Mouse (Mus musculus) kidney, postnatal 14 days (tissue): ENCODE data around the gene Klb.

ENCODE experiments used
- DNase-seq: peaks from one replicate; pipeline ENCODE4 v3.0.0; 2022; ENCODE audit warnings: mixed read lengths

Klb gene

DNA sequence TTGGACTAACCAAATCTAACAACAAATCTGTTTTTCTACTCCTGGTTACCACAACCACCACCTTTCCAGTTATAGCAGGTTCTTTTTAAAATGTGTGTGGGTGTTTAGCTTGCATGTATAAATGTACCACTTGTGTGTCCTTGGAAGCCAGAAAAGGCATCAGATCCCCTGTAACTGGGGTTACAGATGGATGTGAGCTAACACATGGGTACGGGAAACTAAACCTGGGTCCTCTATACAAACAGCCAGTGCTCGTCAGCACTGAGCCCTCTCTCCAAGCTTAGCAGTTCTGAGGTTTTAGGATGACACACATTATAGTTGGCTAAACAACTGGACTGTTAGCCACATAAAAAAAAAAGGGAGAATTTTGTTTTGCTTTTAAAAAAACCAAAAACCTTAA lies 37.6 kb downstream of the Klb start:
- no peak for DNase-seq

DNA sequence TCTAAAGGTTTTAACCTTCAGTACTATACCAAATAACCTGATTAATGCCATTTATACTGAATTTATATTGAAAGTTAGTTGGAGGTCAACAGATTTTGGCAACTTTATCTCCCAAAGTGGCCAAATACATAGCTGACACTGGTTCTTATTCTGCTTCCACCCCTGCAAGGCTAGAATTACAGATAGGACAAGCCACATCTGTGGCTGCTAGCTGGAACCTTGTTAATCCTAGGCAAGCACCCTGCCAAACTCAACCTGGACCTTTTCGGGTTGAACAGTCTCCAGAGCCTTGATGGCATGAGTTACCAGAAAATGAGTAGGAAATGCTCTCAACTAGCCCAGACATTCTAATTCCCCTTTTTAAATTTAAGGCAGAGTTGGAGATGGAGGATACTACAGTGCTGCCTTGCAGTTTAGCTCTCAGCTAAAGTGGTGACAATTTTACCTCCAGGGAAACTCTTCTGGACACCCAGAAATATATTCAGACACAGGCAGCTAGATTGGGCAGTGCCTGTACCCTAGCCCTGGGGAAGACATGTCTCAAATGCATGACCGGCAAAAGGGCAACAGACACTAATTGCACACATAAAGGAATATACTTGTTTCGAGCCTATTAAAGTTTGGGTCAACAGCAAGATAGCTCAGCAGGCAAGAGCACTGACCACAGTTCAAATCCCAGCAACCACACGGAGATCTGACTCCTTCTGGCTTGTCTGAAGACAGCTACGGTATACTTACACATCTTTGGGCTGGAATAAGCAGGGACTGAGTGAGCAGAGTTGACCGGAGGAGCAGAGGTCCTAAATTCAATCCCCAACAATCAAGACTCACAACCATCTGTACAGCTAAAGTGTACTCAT lies 39.1 kb downstream of the Klb start:
- no peak for DNase-seq

DNA sequence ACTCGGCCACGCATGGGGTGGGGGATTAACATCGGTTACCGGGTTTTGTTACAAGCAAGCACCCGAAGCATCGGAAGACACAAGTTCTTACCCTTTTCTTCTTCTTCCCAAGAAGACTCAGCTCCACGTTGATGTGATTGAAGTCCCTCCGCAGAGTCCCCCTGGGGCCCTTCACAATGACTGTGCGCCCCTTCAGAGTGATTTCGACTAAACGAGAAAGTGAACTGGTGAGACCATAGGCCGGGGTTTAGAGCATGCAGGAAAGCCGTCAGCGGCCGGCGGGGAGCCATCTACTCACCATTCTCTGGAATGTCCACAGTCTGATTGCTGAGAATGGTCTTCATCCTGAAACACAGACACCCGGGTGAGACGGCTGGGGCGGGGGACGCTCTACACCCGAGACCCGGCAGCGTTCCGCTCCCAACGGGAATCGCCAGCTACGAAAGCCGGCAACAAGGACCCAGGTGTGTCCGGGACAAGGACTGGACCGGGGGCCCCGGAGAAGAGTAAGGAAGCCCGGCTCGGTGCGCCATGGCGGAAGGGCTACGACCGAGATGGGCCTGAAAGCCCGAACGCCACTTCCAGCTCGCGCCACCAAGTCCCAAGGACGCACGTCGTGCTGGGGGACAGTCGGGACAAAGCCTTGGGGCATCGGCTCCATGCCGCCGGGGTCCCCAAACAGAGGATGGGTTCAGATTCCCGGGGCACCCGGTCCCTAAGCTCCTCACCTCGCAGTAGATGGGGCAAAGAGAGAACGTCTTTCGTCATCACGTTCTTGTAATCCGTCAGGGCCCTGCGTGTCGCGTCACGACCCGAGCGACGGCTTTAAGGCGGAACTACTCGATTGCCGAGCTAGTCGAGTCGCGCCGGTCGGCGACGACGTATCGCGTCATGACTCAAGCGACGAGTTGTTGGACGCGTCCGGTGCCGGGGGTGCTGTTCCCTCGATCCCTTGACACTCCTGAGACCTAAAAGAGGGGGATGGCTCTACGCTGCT lies 42.8 kb downstream of the Klb start, which contains the start of the genes Rpl9 and Lias:
Gene Rpl9, minus strand, starts transcription at position 797 of the 997 bp plus-strand sequence.
Gene Lias, plus strand, starts transcription at position 850 of the 997 bp plus-strand sequence.
- peak; percentile 99 for DNase-seq

DNA sequence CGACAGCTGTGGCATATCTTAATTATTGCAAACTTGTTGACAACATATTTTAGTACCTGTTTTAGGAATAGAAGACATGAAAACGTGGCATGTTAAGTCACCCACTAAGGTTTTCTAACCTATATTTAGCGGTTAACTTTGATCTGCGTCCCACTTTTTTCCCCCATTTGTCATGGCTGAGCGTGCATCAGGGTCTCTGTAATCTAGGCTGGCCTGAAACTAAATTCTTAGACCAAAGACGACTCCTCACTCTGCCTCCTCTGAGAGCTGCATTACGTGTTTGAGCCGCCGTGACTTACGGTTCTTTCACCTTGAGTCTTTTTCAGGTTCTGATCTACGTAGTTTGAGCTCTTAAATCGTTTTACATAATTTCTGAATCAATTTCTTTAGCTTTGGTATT lies 43.6 kb downstream of the Klb start:
- no peak for DNase-seq

DNA sequence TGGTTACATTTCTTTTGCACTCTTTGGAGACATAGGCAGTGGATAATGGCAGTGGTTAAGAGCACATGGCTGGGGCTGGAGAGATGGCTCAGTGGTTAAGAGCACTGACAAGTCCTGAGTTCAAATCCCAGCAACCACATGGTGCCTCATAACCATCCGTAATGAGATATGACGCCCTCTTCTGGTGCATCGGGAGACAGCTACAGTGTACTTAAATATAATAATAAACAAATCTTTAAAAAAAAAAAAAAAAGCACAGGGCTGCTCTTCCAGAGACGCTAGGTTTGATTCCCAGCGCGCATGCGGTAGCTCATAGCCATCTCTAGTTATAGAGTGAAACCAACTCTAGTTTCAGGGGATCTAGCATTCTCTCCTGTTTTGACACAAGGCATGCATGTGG lies 46.3 kb downstream of the Klb start:
- DNase-seq = no peak

DNA sequence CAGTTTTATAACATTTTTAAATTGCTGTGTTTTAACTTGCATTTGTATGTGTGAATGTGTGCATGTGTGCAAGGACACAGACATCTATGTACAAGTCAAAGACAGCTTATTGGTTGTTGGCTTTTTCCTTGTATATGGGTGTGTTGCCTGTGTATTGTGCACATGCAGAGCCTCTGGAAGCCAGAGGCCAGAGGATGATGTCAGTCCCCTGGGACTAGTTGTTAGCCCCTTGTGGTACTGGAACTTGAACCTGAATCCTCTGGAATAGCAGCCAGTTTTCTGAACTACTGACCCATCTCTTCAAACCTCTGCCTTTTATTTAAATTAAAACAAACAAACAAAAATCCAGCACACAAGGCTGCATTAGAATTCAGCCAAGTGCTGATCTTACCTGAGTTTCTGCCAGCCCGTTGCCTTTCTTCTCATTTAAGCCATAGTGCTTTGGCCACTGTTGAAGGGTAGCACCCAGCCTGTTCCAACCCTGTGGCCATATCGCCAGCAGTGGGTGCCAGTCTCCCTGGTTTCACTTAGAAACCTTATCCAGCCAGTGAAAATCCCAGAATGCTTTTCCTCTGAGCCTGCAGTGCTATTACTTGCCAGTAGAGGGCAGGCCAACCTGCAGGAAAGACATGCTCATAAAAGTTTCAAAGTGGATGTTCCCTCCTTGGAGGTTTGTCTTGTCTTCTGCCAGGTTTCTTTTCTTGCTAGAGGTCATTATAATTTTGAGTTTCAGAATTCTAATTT lies 53.3 kb downstream of the Klb start:
- DNase-seq = peak; percentile 89

DNA sequence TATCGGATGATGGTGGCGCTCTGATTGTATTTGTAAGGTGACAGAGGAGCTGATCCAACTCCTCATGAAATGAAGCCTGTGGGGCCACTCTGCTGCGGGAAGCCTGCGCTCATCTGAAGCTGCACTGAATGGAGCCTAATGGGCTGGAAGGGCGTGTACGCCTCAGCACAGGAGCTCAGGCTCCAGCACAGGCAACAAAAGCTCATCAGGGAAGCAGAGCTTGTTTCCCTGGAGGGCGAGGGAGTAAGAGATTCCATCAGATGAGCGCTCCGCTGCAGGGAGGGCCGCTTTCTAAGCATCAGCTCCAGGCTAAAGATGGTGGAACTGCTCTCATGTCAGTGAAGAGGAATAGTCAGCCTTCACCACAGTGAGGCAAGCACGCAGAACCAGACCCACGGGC lies 59.9 kb downstream of the Klb start:
- DNase-seq = no peak

DNA sequence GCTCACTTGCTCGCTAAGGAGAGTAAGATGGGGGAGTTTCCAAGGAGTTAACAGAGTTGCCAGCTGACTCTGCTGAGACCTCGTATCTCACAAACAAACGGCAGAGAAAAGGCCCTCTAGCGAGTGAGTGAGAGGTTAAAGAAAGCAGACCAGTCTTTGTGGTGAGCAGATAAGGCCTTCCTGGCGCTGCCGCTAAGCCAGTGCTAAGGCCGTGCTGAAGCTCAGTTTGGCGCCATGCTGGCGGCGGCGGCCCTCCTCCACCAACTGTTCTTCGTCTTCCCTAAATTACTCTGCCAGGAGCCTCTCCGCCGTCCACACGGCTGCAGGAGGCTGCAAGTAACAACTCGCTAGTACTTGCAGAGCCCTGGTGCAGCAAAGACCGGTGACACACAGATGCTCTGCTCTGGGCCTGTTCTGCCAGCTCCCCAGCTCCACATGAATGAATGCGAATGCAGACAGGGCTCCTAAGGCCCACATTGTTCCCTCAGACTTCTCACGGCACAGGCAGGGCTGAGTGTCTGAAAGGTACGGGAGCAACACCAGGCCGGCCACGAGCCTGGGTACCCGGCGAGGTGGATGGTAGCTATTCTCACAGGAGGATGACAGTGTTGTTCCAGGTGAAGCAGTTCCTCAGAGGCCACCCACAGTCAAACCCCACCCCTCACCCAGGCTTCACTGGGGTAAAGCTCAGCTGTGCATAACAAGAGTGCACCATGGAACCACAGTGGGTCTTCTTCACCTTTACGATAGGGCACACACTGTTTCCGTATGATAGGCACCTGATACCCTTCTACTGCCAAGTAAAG lies 67.7 kb downstream of the Klb start:
- peak; percentile 19 for DNase-seq

DNA sequence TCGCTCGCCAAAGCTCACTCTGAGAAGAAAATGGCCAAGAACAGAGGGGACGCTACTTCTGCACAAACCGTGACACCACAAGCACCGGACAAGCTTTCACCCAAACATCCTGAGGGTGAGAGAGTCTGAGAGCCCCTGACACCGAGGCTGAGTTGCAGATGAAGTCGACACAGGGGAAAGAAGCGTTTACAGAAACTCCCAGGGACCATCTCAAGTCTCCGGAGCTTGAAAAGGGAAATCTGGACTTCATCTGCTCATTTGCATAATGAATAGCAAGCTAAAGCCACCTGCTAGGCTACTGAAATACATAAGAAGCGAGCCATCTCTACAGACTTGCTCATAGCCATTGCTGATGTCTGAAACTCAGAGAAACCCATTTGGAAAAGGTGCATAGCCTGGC lies 71.0 kb downstream of the Klb start:
- DNase-seq = no peak

DNA sequence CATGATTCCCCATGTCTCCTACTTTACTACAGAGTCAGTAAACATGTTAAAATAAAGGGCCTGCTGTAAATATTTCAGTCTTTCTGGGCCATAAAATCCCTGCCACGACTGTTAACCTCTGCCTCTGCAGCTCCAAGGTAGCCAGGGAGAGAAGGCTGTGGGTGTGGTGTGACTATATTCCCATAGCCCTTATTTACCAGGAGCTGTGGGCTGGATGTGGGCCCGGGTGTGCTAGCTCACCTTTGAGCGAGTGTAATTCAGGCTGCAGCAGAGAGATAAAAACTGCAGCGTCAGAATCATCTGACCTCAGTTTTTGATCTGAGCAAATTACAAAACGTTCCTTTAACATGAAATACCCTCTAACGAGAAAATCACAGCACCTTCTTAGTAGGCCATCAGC lies 72.7 kb downstream of the Klb start:
- DNase-seq = peak; percentile 21

DNA sequence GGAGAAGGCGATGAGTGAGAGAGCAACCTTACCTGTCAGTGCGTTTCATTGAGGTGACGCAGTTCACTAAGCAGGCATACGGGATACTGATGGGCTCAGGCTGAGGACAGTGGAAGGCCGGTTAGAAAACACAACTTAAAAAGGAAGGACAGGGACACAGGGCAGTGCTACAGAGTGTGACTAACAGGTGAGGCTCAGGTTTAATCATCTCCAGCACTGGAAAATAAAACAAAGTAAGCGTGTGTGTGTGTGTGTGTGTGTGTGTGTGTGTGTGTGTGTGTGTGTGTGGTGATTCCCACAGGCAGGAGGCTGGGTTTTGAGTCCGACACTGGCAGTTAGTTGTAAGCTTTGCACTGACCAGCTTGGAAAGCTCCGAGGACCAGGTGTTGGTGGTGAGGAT lies 74.7 kb downstream of the Klb start:
- DNase-seq = peak; percentile 47

DNA sequence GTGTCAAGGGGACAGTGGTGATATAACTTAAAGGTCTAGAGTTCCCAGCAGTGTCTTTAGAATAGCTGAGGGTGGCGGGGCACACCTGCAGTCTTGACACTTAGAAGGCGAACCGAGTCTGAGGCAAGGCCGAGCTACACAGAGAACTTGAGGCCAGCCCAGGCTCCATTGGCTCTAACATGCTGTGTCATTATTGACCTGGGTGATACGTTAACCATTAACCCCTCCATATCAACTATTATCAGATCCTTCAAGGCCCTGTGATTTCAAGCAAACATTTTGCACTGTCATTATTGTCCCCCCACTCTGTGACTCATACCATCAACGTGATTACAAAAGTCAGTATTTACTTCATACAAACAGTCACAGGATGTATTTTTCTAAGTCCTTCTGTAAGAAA lies 76.1 kb downstream of the Klb start:
- DNase-seq = peak; percentile 35

DNA sequence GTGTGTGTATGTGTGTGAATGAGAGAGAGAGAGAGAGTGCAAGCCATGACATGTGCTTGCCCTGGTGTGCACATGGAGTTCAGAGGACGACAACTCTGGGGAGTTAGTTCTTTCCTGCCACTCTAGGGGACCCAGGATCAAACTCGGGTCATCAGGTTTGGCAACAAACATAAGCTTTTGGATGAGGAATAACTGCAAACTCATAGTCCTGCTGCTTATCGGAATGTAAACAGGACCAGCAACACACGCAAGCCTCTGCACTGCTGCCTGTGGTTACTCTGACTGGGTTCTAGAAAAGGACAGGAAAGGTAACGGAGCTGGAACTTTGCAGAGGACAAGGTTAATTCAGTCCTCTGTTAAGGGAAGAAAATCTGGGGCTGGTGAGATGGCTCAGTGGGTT lies 77.1 kb downstream of the Klb start:
- DNase-seq = no peak

DNA sequence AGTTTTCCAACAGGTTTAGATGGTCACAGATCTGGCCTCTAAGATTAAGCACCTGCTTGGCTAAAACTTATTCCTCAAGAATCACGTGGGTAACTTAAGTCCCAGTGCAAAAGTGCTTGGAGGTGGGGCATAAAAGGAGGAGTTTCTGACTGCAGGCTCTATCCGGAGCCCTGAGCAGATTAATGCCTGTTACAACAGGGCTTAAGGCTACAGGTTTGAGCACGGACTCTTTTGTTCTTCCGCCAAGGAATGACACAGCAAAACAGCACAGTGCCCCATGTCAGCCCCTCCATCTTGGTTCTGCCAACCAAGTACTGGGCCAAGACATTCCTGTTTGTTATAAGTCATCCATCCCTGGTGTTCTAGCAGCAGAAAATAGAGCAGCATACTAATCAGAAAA lies 80.2 kb downstream of the Klb start:
- no peak for DNase-seq

DNA sequence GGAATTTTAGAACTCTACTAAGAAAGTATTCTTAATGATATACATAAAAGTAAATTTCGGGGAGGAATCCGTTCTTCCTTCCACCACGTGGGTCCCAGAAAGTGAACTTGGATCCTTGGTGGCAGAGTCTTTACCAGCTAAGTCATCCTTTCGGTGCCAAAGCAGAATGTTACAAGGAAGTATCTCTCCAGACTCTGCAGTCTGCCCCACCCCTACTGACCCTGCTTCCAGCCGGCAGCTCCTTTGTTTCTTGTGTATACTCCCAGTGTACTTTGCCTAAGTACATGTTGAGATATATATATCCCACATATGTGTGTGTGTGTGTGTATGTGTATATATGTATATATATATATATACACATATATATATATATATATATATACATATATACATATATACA lies 81.3 kb downstream of the Klb start:
- DNase-seq = no peak
